ENCODE assay signal across 14 mouse cellular contexts in the genomic region with DNA sequence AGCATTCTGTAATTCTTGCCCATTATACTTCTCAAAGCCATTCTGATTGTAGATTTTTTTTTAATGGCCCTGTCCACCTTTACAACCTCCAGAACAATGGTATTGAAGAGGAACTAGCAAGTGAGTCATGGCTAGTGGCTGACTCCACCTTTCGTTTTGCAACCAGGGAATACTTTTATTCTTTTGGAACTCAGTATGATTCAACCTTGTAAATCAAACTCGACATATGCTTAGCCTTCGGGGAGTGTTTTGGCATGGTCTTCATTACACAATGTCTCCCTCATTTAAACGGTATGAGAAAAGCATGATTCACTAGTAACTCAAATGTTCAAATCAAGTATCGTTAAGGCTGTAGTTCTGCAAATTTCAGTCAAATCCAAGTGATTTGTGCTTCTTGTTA. TPM values are rescaled to one million over a fixed set of nuclear protein-coding genes. Genes with fewer than 3 reads are reported as not detected.
DNase-seq lines count a peak whose midpoint lies in the region; ATAC-seq lines count a peak whose summit lies in the region.
"Had no signal": no experiment of that assay in that cellular context is flagged by ENCODE, and none has a peak within 500 bp of the region (broad histone marks: within the 10 kb centered on the region; RNA-seq: fewer than 3 reads in every experiment).

No protein-coding gene starts in this region.

- 0 out of 2 replicates have a peak, but pooled peaks cover 4% of the 10 kb centered on the region for H3K36me3 ChIP-seq in macrophage (ENCODE audit: inconsistent target)
- H3K36me3 ChIP-seq: forebrain, embryonic 10.5 days; hindbrain, embryonic 12.5 days; liver, embryonic 13.5 days had no signal

- intact Hi-C loops in heart, postnatal 36 days (cut with DNase I), result loop anchor here (5.0 to 10.0 kb wide), 2 partner anchors 650 to 743 kb away; a partner anchor contains a TSS

- H3K27ac ChIP-seq in macrophage, result peak overlapping the region; percentile 96
- H3K27ac ChIP-seq: forebrain, embryonic 10.5 days; hindbrain, embryonic 12.5 days; liver, embryonic 13.5 days had no signal

- H3K79me2 ChIP-seq in macrophage (ENCODE audit: inconsistent target), result peaks cover 77% of the 10 kb centered on the region

- ATAC-seq in monocyte, adult 5-6 weeks (replicated peaks; ENCODE audit: insufficient number of reproducible peaks, low FRiP score, low TSS enrichment, poor library complexity, severe bottlenecking), result no peak; the same call in 1 of the 2 replicates
- ATAC-seq: CD4-positive, CD25-positive, alpha-beta regulatory T cell, adult 4 months had no signal

- 7% methylated on average over 5 of the region's 5 CpGs for WGBS in macrophage (ENCODE audit: missing documents)

- H3K4me3 ChIP-seq in macrophage (ENCODE audit: inconsistent target), result no peak overlapping the region
- H3K4me3 ChIP-seq: forebrain, embryonic 10.5 days; hindbrain, embryonic 12.5 days; liver, embryonic 13.5 days had no signal

- peak; percentile 5 for DNase-seq in gastrocnemius, postnatal 25 days
- no peak for DNase-seq in gastrocnemius, postnatal 4 days (ENCODE audit: low spot score in 2 of 2)
- DNase-seq in 3T3-L1 (ENCODE audit: low read depth, low spot score), result peak; percentile 95
- peak; percentile 59 for DNase-seq in adrenal gland, postnatal 14 days
- no peak for DNase-seq in testis, postnatal 10 days (ENCODE audit: low spot score)
- DNase-seq in heart, postnatal 36 days, result no peak
- DNase-seq: kidney, adult 11 months; liver, embryonic 13.5 days; right cerebral cortex, postnatal 4 days had no signal

RNA-seq across cellular contexts. Expression of a gene that starts 2.8 kb away (rescaled TPM):
- 1 to 10 TPM in 1 of 2 experiments, under 1 TPM in 1; 0.74 to 2.3 TPM for total RNA-seq in gastrocnemius, postnatal 25 days (2021)
- 1 to 10 TPM; 5.5 to 6.0 TPM for total RNA-seq in gastrocnemius, postnatal 4 days (2021)
- total RNA-seq in adrenal gland, postnatal 14 days (2021), result 5.0 and 7.1 TPM in 2 replicates
- total RNA-seq in macrophage (2018; cell fraction: chromatin; rRNA removed), result 100 to 1,000 TPM in 3 of 26 experiments, 10 to 100 TPM in 22, 1 to 10 TPM in 1; 9.4 to 108 (median 42.8) TPM
- 100 to 1,000 TPM in 8 of 26 experiments, 10 to 100 TPM in 18; 52.0 to 159 (median 83.0) TPM for total RNA-seq in macrophage (2018; cell fraction: cytosol; rRNA removed)
- total RNA-seq in macrophage (2018; cell fraction: nucleus; rRNA removed), result 100 to 1,000 TPM in 9 of 26 experiments, 10 to 100 TPM in 17; 30.6 to 169 (median 79.1) TPM
- polyA plus RNA-seq in macrophage (2018), result 48.0 to 146 TPM (median 60.8 TPM) in 3 replicates
- total RNA-seq in heart, postnatal 36 days (2021), result 1 to 10 TPM; 2.1 to 2.2 TPM
- total RNA-seq in monocyte, adult 5-6 weeks (2017), result 31.3 to 66.7 TPM (median 57.7 TPM) in 3 replicates

Comparison
In these comparisons a context has a peak if more than half of its experiments do, and no peak if none do; other contexts are left out.
1. DNase-seq: peak in gastrocnemius, postnatal 25 days (single experiment), 3T3-L1 (single experiment) and adrenal gland, postnatal 14 days (single experiment); none in gastrocnemius, postnatal 4 days (0 of 2), testis, postnatal 10 days (single experiment) and heart, postnatal 36 days (0 of 2).